ENCODE assay signal across 24 mouse cellular contexts in the genomic region with DNA sequence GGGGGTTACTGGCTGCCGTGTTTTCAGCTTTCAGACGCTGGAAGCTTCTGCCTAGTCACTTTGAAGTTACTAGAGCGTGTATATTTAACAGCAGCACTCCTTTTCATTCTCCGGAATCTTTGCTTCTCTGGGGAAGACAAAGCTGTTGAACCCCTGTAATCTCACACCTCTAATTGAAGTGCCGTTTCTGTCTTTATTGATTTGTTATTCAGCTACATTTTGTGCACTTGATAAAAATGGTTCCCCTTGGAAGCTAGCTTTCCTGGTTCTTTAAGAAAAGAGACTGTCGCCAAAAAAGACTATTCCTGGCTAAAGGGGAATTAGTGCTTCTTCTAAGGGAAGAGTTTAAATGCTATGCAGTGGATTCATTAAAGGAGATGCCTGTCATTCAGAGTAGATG.
DNase-seq lines count a peak whose midpoint lies in the region; ATAC-seq and TF ChIP-seq lines count a peak whose summit lies in the region.
"Had no signal": no experiment of that assay in that cellular context is flagged by ENCODE, and none has a peak within 500 bp of the region (broad histone marks: within the 10 kb centered on the region; RNA-seq: fewer than 3 reads in every experiment).

No protein-coding gene starts in this region.

- no peak overlapping the region for H3K27ac ChIP-seq in forebrain, embryonic 14.5 days (ENCODE audit: low read depth, low read length)
- H3K27ac ChIP-seq in forebrain, embryonic 13.5 days, result no peak overlapping the region
- H3K27ac ChIP-seq in midbrain, embryonic 12.5 days (replicated peaks), result 0 out of 2 replicates have a peak overlapping the region, but pooled peaks have one; percentile 30
- H3K27ac ChIP-seq in midbrain, embryonic 16.5 days (ENCODE audit: low read length), result no peak overlapping the region
- no peak overlapping the region for H3K27ac ChIP-seq in neural tube, embryonic 15.5 days (replicated peaks)
- H3K27ac ChIP-seq: embryonic facial prominence, embryonic 10.5 days; embryonic facial prominence, embryonic 12.5 days; forebrain, embryonic 15.5 days had no signal

- peak; percentile 4 for DNase-seq in forebrain, embryonic 14.5 days (ENCODE audit: low spot score)
- peak; percentile 35 for DNase-seq in brain, embryonic 14.5 days (ENCODE audit: low read depth)
- DNase-seq in retina, postnatal 1 day, result peak; percentile 46
- DNase-seq: adrenal gland, adult 8-10 months; adrenal gland, postnatal 14 days; B cell, adult 2 months; cerebellum, adult 11-12 months; cerebellum, adult 2 months; cerebellum, adult 9-10 months; cerebellum, postnatal 10 days; cerebellum, postnatal 25 days; forebrain, postnatal 0 days had no signal

- peaks cover 19% of the 10 kb centered on the region for H3K36me3 ChIP-seq in forebrain, embryonic 14.5 days (ENCODE audit: control insufficient read depth, insufficient read depth, low read length)
- H3K36me3 ChIP-seq in forebrain, embryonic 13.5 days (ENCODE audit: poor library complexity, severe bottlenecking), result peaks cover 28% of the 10 kb centered on the region
- H3K36me3 ChIP-seq in midbrain, embryonic 12.5 days, result peaks cover 28% of the 10 kb centered on the region
- peaks cover 5% of the 10 kb centered on the region; the same call in 1 of the 2 replicates for H3K36me3 ChIP-seq in midbrain, embryonic 16.5 days (ENCODE audit: control insufficient read depth, insufficient read depth, low read length)
- H3K36me3 ChIP-seq in neural tube, embryonic 15.5 days, result peaks cover 19% of the 10 kb centered on the region

- H3K9me3 ChIP-seq in forebrain, embryonic 14.5 days (replicated peaks; ENCODE audit: control insufficient read depth, low read length), result no peaks in the 10 kb centered on the region
- H3K9me3 ChIP-seq in forebrain, embryonic 13.5 days (replicated peaks), result no peaks in the 10 kb centered on the region
- no peaks in the 10 kb centered on the region for H3K9me3 ChIP-seq in midbrain, embryonic 12.5 days
- H3K9me3 ChIP-seq in midbrain, embryonic 16.5 days (replicated peaks; ENCODE audit: control insufficient read depth, low read length, poor library complexity, severe bottlenecking), result no peaks in the 10 kb centered on the region
- no peaks in the 10 kb centered on the region for H3K9me3 ChIP-seq in neural tube, embryonic 15.5 days (replicated peaks)
- H3K9me3 ChIP-seq: embryonic facial prominence, embryonic 10.5 days; embryonic facial prominence, embryonic 12.5 days; forebrain, embryonic 15.5 days; G1E had no signal

- no peak overlapping the region for H3K4me3 ChIP-seq in forebrain, embryonic 14.5 days (ENCODE audit: low read depth, low read length)
- no peak overlapping the region for H3K4me3 ChIP-seq in forebrain, embryonic 13.5 days
- no peak overlapping the region for H3K4me3 ChIP-seq in midbrain, embryonic 12.5 days
- H3K4me3 ChIP-seq in midbrain, embryonic 16.5 days (ENCODE audit: low read depth, low read length), result no peak overlapping the region
- no peak overlapping the region for H3K4me3 ChIP-seq in neural tube, embryonic 15.5 days (replicated peaks)
- H3K4me3 ChIP-seq: embryonic facial prominence, embryonic 10.5 days; embryonic facial prominence, embryonic 12.5 days; forebrain, embryonic 15.5 days had no signal

- TF ChIP-seq POLR2A in brain, embryonic 14.5 days (IDR thresholded peaks at IDR 0.05; ENCODE audit: borderline replicate concordance, extremely low read depth, insufficient read depth, insufficient read length, poor library complexity, severe bottlenecking), result no peak

- WGBS in forebrain, embryonic 14.5 days, result 13% methylated on average over 6 of the region's 6 CpGs
- WGBS in forebrain, embryonic 13.5 days, result 16% methylated on average over 6 of the region's 6 CpGs
- 33% methylated on average over 6 of the region's 6 CpGs for WGBS in midbrain, embryonic 12.5 days
- WGBS in midbrain, embryonic 16.5 days, result 18% methylated on average over 6 of the region's 6 CpGs
- WGBS in neural tube, embryonic 15.5 days, result 40% methylated on average over 6 of the region's 6 CpGs

- no peak overlapping the region for H3K9ac ChIP-seq in forebrain, embryonic 14.5 days (ENCODE audit: low read length)
- H3K9ac ChIP-seq in forebrain, embryonic 13.5 days, result no peak overlapping the region
- no peak overlapping the region for H3K9ac ChIP-seq in midbrain, embryonic 12.5 days (replicated peaks)
- no peak overlapping the region for H3K9ac ChIP-seq in midbrain, embryonic 16.5 days (ENCODE audit: low read depth, low read length)
- no peak overlapping the region for H3K9ac ChIP-seq in neural tube, embryonic 15.5 days (replicated peaks)
- H3K9ac ChIP-seq: embryonic facial prominence, embryonic 12.5 days; forebrain, embryonic 15.5 days; forebrain, postnatal 0 days had no signal

- ATAC-seq in forebrain, embryonic 14.5 days, result no peak
- no peak for ATAC-seq in forebrain, embryonic 13.5 days
- no peak for ATAC-seq in midbrain, embryonic 12.5 days (ENCODE audit: low FRiP score, low read depth)
- no peak for ATAC-seq in midbrain, embryonic 16.5 days
- no peak for ATAC-seq in neural tube, embryonic 15.5 days (ENCODE audit: low FRiP score)
- ATAC-seq: activated CD4-positive, CD25-positive, alpha-beta regulatory T cell, adult 4 months; CD4-positive, CD25-positive, alpha-beta regulatory T cell, adult 4 months; forebrain, embryonic 15.5 days; forebrain, postnatal 0 days; Patski had no signal

- no peaks in the 10 kb centered on the region for H3K27me3 ChIP-seq in forebrain, embryonic 14.5 days (replicated peaks; ENCODE audit: control insufficient read depth, insufficient read depth, low read length)
- no peaks in the 10 kb centered on the region for H3K27me3 ChIP-seq in forebrain, embryonic 13.5 days
- H3K27me3 ChIP-seq in midbrain, embryonic 12.5 days, result no peaks in the 10 kb centered on the region
- no peaks in the 10 kb centered on the region for H3K27me3 ChIP-seq in midbrain, embryonic 16.5 days (ENCODE audit: control insufficient read depth, insufficient read depth, low read depth, low read length)
- no peaks in the 10 kb centered on the region for H3K27me3 ChIP-seq in neural tube, embryonic 15.5 days (replicated peaks)
- H3K27me3 ChIP-seq: CH12.LX; embryonic facial prominence, embryonic 12.5 days; forebrain, embryonic 15.5 days; Patski had no signal

- TF ChIP-seq CTCF in brain, embryonic 14.5 days (IDR thresholded peaks at IDR 0.05; ENCODE audit: borderline replicate concordance, extremely low read depth, insufficient read depth, insufficient read length), result no peak

- no peaks in the 10 kb centered on the region for H3K4me1 ChIP-seq in forebrain, embryonic 14.5 days (ENCODE audit: control insufficient read depth, insufficient read depth, low read length)
- H3K4me1 ChIP-seq in forebrain, embryonic 13.5 days, result peaks cover 7% of the 10 kb centered on the region
- H3K4me1 ChIP-seq in midbrain, embryonic 12.5 days, result no peaks in the 10 kb centered on the region
- H3K4me1 ChIP-seq in midbrain, embryonic 16.5 days (ENCODE audit: control insufficient read depth, insufficient read depth, low read length), result no peaks in the 10 kb centered on the region
- no peaks in the 10 kb centered on the region for H3K4me1 ChIP-seq in neural tube, embryonic 15.5 days
- H3K4me1 ChIP-seq: embryonic facial prominence, embryonic 10.5 days; embryonic facial prominence, embryonic 12.5 days; forebrain, embryonic 15.5 days had no signal

- H3K4me2 ChIP-seq in forebrain, embryonic 14.5 days (ENCODE audit: low read length), result no peak overlapping the region
- no peak overlapping the region for H3K4me2 ChIP-seq in forebrain, embryonic 13.5 days
- no peak overlapping the region for H3K4me2 ChIP-seq in midbrain, embryonic 12.5 days (replicated peaks)
- no peak overlapping the region for H3K4me2 ChIP-seq in midbrain, embryonic 16.5 days (ENCODE audit: low read length)
- H3K4me2 ChIP-seq in neural tube, embryonic 15.5 days, result no peak overlapping the region
- H3K4me2 ChIP-seq: embryonic facial prominence, embryonic 12.5 days; forebrain, embryonic 15.5 days had no signal
